ENCODE assay signal across 29 mouse cellular contexts in genomic region chr6:134713321-134713720, GRCm38 (mm10).
DNase-seq lines count a peak whose midpoint lies in the region; ATAC-seq and TF ChIP-seq lines count a peak whose summit lies in the region.
"Had no signal": no experiment of that assay in that cellular context is flagged by ENCODE, and none has a peak within 500 bp of the region (broad histone marks: within the 10 kb centered on the region; RNA-seq: fewer than 3 reads in every experiment).

No protein-coding gene starts in this region.

- no peak for ATAC-seq in kidney, embryonic 15.5 days (replicated peaks; ENCODE audit: low FRiP score)
- no peak for ATAC-seq in lung, postnatal 0 days
- peak; percentile 60 for ATAC-seq in megakaryocyte-erythroid progenitor cell, adult 5-6 weeks (replicated peaks; ENCODE audit: low FRiP score, low TSS enrichment, poor library complexity, severe bottlenecking)
- ATAC-seq: activated CD4-positive, CD25-positive, alpha-beta regulatory T cell, adult 4 months; forebrain, embryonic 16.5 days; hindbrain, postnatal 0 days; inflammation-experienced regulatory T-cells, adult 6 months had no signal

- no peaks in the 10 kb centered on the region for H3K9me3 ChIP-seq in kidney, embryonic 15.5 days (replicated peaks)
- no peaks in the 10 kb centered on the region for H3K9me3 ChIP-seq in lung, postnatal 0 days (ENCODE audit: low read length)
- H3K9me3 ChIP-seq: embryonic facial prominence, embryonic 10.5 days; embryonic facial prominence, embryonic 13.5 days; forebrain, embryonic 12.5 days; heart, embryonic 12.5 days; heart, embryonic 15.5 days had no signal

- H3K9ac ChIP-seq in kidney, embryonic 15.5 days: no peak overlapping the region
- H3K9ac ChIP-seq in lung, postnatal 0 days (replicated peaks; ENCODE audit: low read depth): no peak overlapping the region
- H3K9ac ChIP-seq: embryonic facial prominence, embryonic 13.5 days; forebrain, embryonic 12.5 days; heart, embryonic 12.5 days; heart, embryonic 15.5 days; hindbrain, embryonic 14.5 days had no signal

- no peak for DNase-seq in kidney, adult 8-10 months
- DNase-seq in lung, postnatal 36 days: peak; percentile 29
- no peak for DNase-seq in lung, postnatal 0 days (ENCODE audit: low spot score)
- no peak for DNase-seq in heart, adult 8-10 months (ENCODE audit: low spot score)
- DNase-seq: adrenal gland, adult 8-10 months; adrenal gland, postnatal 25 days; B cell, adult 2 months; cerebellum, adult 11-12 months; cerebellum, adult 8-10 months; cerebellum, postnatal 10 days; cerebellum, postnatal 36 days; gastrocnemius, postnatal 10 days; gastrocnemius, postnatal 36 days; heart, postnatal 14 days; heart, postnatal 4 days had no signal

- no peak overlapping the region for H3K4me3 ChIP-seq in kidney, embryonic 15.5 days (replicated peaks)
- no peak overlapping the region for H3K4me3 ChIP-seq in lung, postnatal 0 days (ENCODE audit: low read depth, low read length)
- H3K4me3 ChIP-seq: embryonic facial prominence, embryonic 10.5 days; embryonic facial prominence, embryonic 13.5 days; erythroblast, embryonic 14.5 days; forebrain, embryonic 12.5 days; heart, embryonic 12.5 days; heart, embryonic 15.5 days had no signal

- 39% methylated on average over 3 of the region's 3 CpGs for WGBS in kidney, embryonic 15.5 days
- whole genome bisulfite sequencing in lung, postnatal 0 days: 37% methylated on average over 3 of the region's 3 CpGs

- H3K36me3 ChIP-seq in kidney, embryonic 15.5 days: peaks cover 34% of the 10 kb centered on the region
- peaks cover 6% of the 10 kb centered on the region; the same call in 1 of the 2 replicates for H3K36me3 ChIP-seq in lung, postnatal 0 days (ENCODE audit: insufficient read depth, low read length)

- peaks cover 8% of the 10 kb centered on the region; the same call in 1 of the 2 replicates for H3K4me1 ChIP-seq in kidney, embryonic 15.5 days
- H3K4me1 ChIP-seq in lung, postnatal 0 days (ENCODE audit: insufficient read depth, low read depth, low read length): no peaks in the 10 kb centered on the region
- H3K4me1 ChIP-seq: embryonic facial prominence, embryonic 10.5 days; forebrain, embryonic 12.5 days had no signal

- H3K4me2 ChIP-seq in kidney, embryonic 15.5 days: no peak overlapping the region
- H3K4me2 ChIP-seq in lung, postnatal 0 days (replicated peaks; ENCODE audit: low read depth, low read length): no peak overlapping the region
- H3K4me2 ChIP-seq: embryonic facial prominence, embryonic 13.5 days; forebrain, embryonic 12.5 days; heart, embryonic 12.5 days; heart, embryonic 15.5 days; hindbrain, embryonic 14.5 days had no signal

- TF ChIP-seq EP300 in lung, postnatal 0 days (IDR thresholded peaks at IDR 0.05): no peak

- H3K27ac ChIP-seq in kidney, embryonic 15.5 days: 0 out of 2 replicates have a peak overlapping the region, but pooled peaks have one; percentile 18
- no peak overlapping the region for H3K27ac ChIP-seq in lung, postnatal 0 days (ENCODE audit: low read length)
- H3K27ac ChIP-seq: embryonic facial prominence, embryonic 10.5 days; embryonic facial prominence, embryonic 13.5 days; forebrain, embryonic 12.5 days; heart, embryonic 15.5 days; hindbrain, embryonic 14.5 days; hindbrain, postnatal 0 days had no signal

- H3K27me3 ChIP-seq in kidney, embryonic 15.5 days: no peaks in the 10 kb centered on the region
- H3K27me3 ChIP-seq in lung, postnatal 0 days (replicated peaks; ENCODE audit: insufficient read depth, low read length): no peaks in the 10 kb centered on the region
- H3K27me3 ChIP-seq: CH12.LX; embryonic facial prominence, embryonic 13.5 days; forebrain, embryonic 12.5 days; heart, embryonic 12.5 days; heart, embryonic 15.5 days had no signal

- TF ChIP-seq CTCF in lung, postnatal 0 days (IDR thresholded peaks at IDR 0.05): no peak
